Mouse (Mus musculus) heart, adult 2 months (tissue): ENCODE results near the gene Ceacam16.

Experiments
- CTCF ChIP-seq: fragments of 200-600 bp; IDR thresholded peaks from 2 replicates; pipeline ENCODE4 v1.8.1; 2022; ENCODE audit warnings: antibody characterized with exemption, mild to moderate bottlenecking, moderate library complexity
- POLR2A ChIP-seq: fragments of 200-500 bp; IDR thresholded peaks from 2 replicates; pipeline ENCODE4 v1.6.1; 2011; ENCODE audit warnings: mild to moderate bottlenecking, low read depth, low read length, control low read depth; ENCODE audit not compliant: insufficient read depth

- TF ChIP-seq POLR2A (no peak), CTCF (no peak)
Measured at GRCm38 (mm10) chr7:19841686-19842413, 19.2 kb downstream of the Ceacam16 start.
